Mouse (Mus musculus) forebrain, embryonic 16.5 days (tissue): Measurements from ENCODE around the gene Lgr6. TPM values are rescaled to one million over a fixed set of nuclear protein-coding genes. Genes with fewer than 3 reads are reported as not detected.

Experiments used
- ATAC-seq: fragments of 200-750 bp; cut with Nextera tagmentation; 2 replicates; pipeline ENCODE4 v1.8.0; 2017; ENCODE audit warnings: mild to moderate bottlenecking, moderate library complexity
- H3K27ac ChIP-seq: fragments of 300-500 bp; sonication (generic); 2 replicates; pipeline ENCODE4 v1.5.1; 2014; ENCODE audit warnings: low read length, control low read depth
- H3K27me3 ChIP-seq: fragments of 300-500 bp; sonication (generic); replicated peaks from 2 replicates; pipeline ENCODE4 v1.6.1; 2014; ENCODE audit warnings: low read length; ENCODE audit not compliant: control insufficient read depth, insufficient read depth
- H3K36me3 ChIP-seq: fragments of 300-500 bp; sonication (generic); 2 replicates; pipeline ENCODE4 v1.6.1; 2014; ENCODE audit not compliant: control insufficient read depth, insufficient read depth
- H3K4me1 ChIP-seq: fragments of 300-500 bp; sonication (generic); replicated peaks from 2 replicates; pipeline ENCODE4 v1.6.1; 2014; ENCODE audit warnings: low read length; ENCODE audit not compliant: control insufficient read depth, insufficient read depth
- H3K4me2 ChIP-seq: fragments of 300-500 bp; sonication (generic); 2 replicates; pipeline ENCODE4 v1.6.1; 2014; ENCODE audit warnings: mild to moderate bottlenecking, low read length, control low read depth
- H3K4me3 ChIP-seq: fragments of 300-500 bp; sonication (generic); replicated peaks from 2 replicates; pipeline ENCODE4 v1.5.1; 2014; ENCODE audit warnings: mild to moderate bottlenecking, low read length, control low read depth
- H3K9ac ChIP-seq: fragments of 300-500 bp; sonication (generic); replicated peaks from 2 replicates; pipeline ENCODE4 v1.6.1; 2014; ENCODE audit warnings: low read depth, low read length, control low read depth
- H3K9me3 ChIP-seq: fragments of 300-500 bp; sonication (generic); 2 replicates; pipeline ENCODE4 v1.6.1; 2016; ENCODE audit warnings: low read length; ENCODE audit not compliant: control insufficient read depth
- WGBS: fragments of 180-500 bp; shearing (Covaris S2); extraction: QIAGEN DNeasy Blood & Tissue Kit; methylation state at CpG from one replicate; pipeline ENCODE4 v1.1.7; 2014; 5-methylcytosine and 5-hydroxymethylcytosine counted together
- polyA plus RNA-seq: library from polyadenylated mRNA; unstranded; fragments of >200 nt; fragmentation: Nextera tagmentation; extraction: Ambion mirVana; gene quantifications from 2 replicates; pipeline ENCODE4 v1.2.1, GENCODE M21; 2015

Gene Lgr6
- polyA plus RNA-seq, 1 experiment from 2014 or later, result 0.60 TPM

DNA sequence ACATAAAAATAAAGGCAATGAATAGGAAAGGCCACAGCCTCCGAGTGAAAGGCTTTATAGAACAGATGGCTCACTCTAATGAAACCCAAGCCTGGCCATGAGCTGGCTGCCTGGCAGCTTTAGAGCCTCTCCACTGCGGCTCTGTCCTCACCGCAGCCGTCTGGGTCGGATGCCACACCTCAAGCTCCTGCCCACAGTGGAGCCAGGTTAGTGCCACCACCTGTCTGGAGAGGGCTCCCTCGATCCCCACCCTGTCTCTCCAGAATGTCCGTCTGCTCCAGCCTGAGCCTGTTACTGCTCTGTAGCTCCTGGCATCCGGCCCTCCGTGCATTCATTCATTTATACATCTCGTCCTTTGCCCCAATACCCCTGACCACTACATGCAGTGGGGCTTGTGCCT is 15.4 kb downstream of the Lgr6 start:
- 0 out of 2 replicates have a peak, but pooled peaks have one; percentile 18 for ATAC-seq
- 70% methylated on average over 10 of the region's 10 CpGs for WGBS
- H3K27me3 ChIP-seq, result no peaks in the 10 kb centered on the region; the same call in none of the 2 replicates

DNA sequence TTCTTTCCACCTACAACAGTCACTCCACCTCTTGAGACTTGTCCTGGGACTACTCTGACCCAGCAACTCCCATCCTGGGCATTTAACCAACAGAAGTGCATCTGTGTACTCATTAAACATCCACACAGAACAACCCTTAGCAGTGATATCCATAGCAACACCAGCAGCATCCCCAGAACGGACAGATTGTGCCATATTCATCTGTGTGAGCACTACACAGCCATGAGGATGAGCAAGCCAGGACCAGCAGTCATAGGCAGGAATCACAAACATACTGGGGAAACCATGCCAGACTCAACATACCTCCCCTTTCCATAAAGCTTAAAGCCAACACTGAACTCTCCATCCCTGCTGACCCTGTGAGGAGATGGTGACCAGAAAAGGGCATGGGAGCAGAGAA is 17.7 kb downstream of the Lgr6 start:
- no peaks in the 10 kb centered on the region for H3K4me1 ChIP-seq
- H3K9me3 ChIP-seq, result no peaks in the 10 kb centered on the region
- H3K27ac ChIP-seq, result no peak overlapping the region
- H3K27me3 ChIP-seq, result no peaks in the 10 kb centered on the region; the same call in none of the 2 replicates
- H3K36me3 ChIP-seq, result no peaks in the 10 kb centered on the region
- no peak overlapping the region for H3K4me3 ChIP-seq
- ATAC-seq, result no peak
- H3K4me2 ChIP-seq, result no peak overlapping the region
- no peak overlapping the region for H3K9ac ChIP-seq
- 53% methylated on average over 1 of the region's 1 CpGs for WGBS

More for the DNA sequence above, 15.4 kb downstream of the Lgr6 start:
- H3K4me3 ChIP-seq, result no peak overlapping the region
- no peaks in the 10 kb centered on the region for H3K4me1 ChIP-seq
- no peak overlapping the region for H3K9ac ChIP-seq
- no peaks in the 10 kb centered on the region for H3K9me3 ChIP-seq
- H3K27ac ChIP-seq, result no peak overlapping the region
- no peak overlapping the region for H3K4me2 ChIP-seq
- H3K36me3 ChIP-seq, result no peaks in the 10 kb centered on the region

DNA sequence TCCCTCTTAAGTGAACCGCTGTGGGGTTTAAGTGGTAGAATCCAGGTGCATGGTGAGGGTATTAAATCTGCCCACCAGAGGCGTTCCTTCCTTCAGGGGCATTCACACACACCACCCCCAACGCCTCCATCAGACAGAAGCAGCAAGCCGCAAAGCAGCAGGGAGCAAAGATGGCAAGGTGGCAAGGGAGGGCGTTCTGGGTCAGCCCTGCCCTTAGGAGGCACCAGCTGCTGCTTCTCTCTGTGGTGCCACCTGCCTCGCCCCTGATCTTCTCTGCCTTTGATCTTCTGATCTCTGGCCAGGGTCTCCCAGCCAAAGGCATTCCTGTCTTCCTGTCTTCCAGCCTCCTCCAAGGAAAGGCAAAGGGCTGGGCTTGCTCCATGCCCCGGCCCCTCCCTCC is 19.1 kb downstream of the Lgr6 start:
- 38% methylated on average over 7 of the region's 7 CpGs for WGBS
- ATAC-seq, result no peak
- no peak overlapping the region for H3K4me3 ChIP-seq
- no peaks in the 10 kb centered on the region for H3K9me3 ChIP-seq
- H3K27me3 ChIP-seq, result no peaks in the 10 kb centered on the region; the same call in none of the 2 replicates
- no peak overlapping the region for H3K4me2 ChIP-seq
- no peak overlapping the region for H3K9ac ChIP-seq
- H3K27ac ChIP-seq, result no peak overlapping the region
- H3K36me3 ChIP-seq, result no peaks in the 10 kb centered on the region
- H3K4me1 ChIP-seq, result no peaks in the 10 kb centered on the region

DNA sequence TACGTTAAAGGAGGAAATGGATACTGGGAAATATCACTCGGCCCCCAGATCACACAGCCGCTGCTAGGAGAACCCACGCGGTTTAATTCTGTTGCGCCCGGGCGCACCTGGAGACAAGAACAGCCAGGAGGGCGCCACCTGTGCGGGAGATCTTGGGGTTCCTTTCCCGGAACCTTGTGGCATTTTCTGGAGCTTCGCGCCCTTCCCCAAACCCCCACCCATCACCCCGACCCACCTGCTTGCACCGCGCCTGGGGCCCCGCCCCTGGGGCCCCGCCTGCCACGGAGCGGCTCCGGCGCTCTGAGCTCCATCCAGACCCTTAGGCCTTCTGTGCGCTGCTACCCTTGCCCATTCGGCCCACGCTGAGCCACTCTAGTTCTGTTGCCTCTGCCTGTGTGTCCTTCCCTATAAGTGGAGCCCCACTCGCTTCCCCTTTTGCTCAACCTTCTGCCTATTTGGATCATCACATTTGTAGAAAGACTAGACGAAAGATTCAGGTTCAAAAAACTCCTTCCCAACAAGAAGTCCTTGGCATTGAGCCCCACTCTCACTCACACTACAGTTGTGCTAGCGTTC is 19.7 kb downstream of the Lgr6 start:
- no peak overlapping the region for H3K4me3 ChIP-seq
- H3K27me3 ChIP-seq, result no peaks in the 10 kb centered on the region; the same call in none of the 2 replicates
- H3K9me3 ChIP-seq, result no peaks in the 10 kb centered on the region
- H3K27ac ChIP-seq, result no peak overlapping the region
- no peak overlapping the region for H3K9ac ChIP-seq
- no peak overlapping the region; the same call in 1 of the 2 replicates for H3K4me2 ChIP-seq
- ATAC-seq, result no peak
- 19% methylated on average over 28 of the region's 28 CpGs for WGBS
- no peaks in the 10 kb centered on the region for H3K36me3 ChIP-seq
- no peaks in the 10 kb centered on the region for H3K4me1 ChIP-seq

DNA sequence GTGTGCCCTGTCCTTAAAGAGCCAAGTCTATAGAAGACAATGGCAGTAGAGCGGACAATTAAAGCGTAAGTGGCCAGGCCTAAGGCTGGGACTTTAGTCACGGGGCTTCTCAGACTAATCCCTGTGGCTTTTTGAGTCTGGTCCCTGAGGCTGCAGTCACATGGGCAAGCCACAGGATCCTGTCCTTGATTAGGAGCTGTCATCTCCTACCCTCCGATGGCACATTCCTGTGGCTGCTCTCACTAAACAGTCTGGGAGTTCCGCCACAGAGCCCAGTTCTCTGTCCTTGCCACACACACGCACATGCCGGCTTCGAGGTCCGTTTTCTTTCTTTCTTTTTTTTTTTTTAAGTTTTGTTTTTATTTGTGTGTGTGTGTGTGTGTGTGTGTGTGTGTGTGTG is 21.6 kb downstream of the Lgr6 start:
- H3K4me2 ChIP-seq, result no peak overlapping the region
- H3K27ac ChIP-seq, result no peak overlapping the region
- H3K4me1 ChIP-seq, result no peaks in the 10 kb centered on the region
- no peak overlapping the region for H3K4me3 ChIP-seq
- H3K27me3 ChIP-seq, result no peaks in the 10 kb centered on the region; the same call in none of the 2 replicates
- WGBS, result 53% methylated on average over 9 of the region's 9 CpGs
- H3K9ac ChIP-seq, result no peak overlapping the region
- H3K9me3 ChIP-seq, result no peaks in the 10 kb centered on the region
- no peaks in the 10 kb centered on the region for H3K36me3 ChIP-seq
- no peak for ATAC-seq

DNA sequence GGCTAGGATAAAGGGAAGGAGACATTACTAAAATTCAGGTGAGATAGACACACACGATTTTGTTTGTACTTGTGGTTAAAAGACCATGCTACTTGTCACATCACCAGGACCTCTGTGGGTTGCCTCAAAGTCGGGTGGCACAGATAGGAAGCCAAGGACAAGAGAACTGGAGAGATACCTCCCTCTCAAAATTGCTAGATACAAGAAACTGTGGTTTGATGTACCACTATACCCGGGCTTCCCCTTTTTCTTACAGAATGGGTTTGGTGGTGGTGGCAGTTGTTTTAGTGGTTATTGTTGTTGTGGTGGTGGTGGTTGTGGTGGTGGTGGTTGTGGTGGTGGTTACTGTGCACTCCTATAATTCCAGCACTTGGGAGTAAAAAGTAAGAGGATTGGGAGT is 22.8 kb downstream of the Lgr6 start:
- Histone ChIP-seq H3K4me1 (no peaks in the 10 kb centered on the region), H3K9me3 (no peaks in the 10 kb centered on the region), H3K27ac (no peak overlapping the region), H3K4me2 (no peak overlapping the region), H3K27me3 (peaks cover 2% of the 10 kb centered on the region), H3K36me3 (no peaks in the 10 kb centered on the region), H3K9ac (no peak overlapping the region), H3K4me3 (no peak overlapping the region)
- WGBS, result 78% methylated on average over 3 of the region's 3 CpGs
- ATAC-seq, result no peak

DNA sequence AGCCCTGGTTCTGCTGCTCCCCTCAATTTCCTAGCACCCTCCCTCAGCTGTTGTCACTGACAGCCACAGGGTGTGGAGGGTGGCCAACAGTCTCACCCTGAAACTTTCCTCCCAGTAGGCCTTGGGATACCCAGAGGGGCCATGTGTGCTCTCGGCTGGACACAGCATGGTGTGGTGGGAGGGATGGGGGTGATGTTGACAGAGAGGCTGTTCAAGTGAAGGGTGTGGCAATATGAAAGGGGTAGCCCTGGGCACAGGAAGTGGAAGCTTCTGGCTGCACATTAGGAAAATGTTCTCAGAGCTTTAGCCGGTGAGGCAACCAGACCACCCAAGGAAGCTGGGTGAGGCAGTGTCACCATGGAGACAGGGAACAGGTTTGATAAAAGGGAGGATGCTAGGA is 26.1 kb downstream of the Lgr6 start:
- 0 out of 2 replicates have a peak, but pooled peaks cover 2% of the 10 kb centered on the region for H3K27me3 ChIP-seq
- H3K4me2 ChIP-seq, result no peak overlapping the region
- 0 out of 2 replicates have a peak, but pooled peaks cover 3% of the 10 kb centered on the region for H3K9me3 ChIP-seq
- no peak overlapping the region for H3K9ac ChIP-seq
- no peak overlapping the region for H3K27ac ChIP-seq
- ATAC-seq, result no peak
- no peaks in the 10 kb centered on the region for H3K36me3 ChIP-seq
- H3K4me3 ChIP-seq, result no peak overlapping the region
- peaks cover 2% of the 10 kb centered on the region; the same call in 1 of the 2 replicates for H3K4me1 ChIP-seq
- 43% methylated on average over 2 of the region's 2 CpGs for WGBS

DNA sequence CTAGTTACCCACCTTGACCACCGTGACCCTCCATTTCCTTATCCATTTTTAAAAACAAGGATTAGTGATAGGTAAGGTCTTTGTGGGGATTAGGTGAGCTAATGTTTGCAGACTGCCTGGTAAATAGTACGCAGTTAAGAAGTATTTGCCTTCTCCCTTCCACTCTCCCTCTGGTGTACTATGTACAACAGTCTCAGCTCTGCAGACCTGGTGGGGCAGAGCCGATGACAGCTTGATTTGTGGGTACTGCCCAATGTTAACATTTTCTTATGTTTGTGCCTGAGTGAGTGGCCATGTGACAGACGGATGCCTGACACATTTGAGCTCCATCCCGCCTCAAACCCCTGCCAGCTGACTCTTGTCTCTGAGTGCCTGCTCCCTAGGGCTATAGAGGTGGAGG is 28.6 kb downstream of the Lgr6 start:
- Histone ChIP-seq H3K4me3 (no peak overlapping the region), H3K9ac (no peak overlapping the region), H3K36me3 (no peaks in the 10 kb centered on the region), H3K9me3 (0 out of 2 replicates have a peak, but pooled peaks cover 3% of the 10 kb centered on the region), H3K27ac (no peak overlapping the region), H3K27me3 (0 out of 2 replicates have a peak, but pooled peaks cover 2% of the 10 kb centered on the region), H3K4me1 (peaks cover 2% of the 10 kb centered on the region), H3K4me2 (no peak overlapping the region)
- WGBS, result 54% methylated on average over 5 of the region's 5 CpGs
- no peak for ATAC-seq

DNA sequence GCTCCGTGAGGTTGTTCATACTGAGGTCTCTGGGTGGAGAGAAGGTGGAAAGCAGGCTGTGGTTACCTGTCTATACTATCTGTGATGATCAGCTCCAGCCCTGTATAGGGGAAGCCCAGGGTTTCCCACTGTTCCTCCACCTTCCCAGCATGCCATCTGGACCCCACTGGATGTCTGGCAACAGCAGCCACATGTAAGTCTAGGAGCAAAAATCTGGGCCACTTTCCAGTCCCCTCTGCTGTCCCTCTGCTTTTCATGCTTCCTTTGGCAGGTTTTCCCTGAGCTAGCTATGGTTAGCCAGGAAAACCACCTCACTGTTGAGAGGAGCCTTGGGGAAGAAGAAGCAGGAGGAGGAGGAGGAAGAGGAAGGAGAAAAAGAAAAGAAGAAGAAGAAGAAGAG is 29.8 kb downstream of the Lgr6 start:
- Histone ChIP-seq H3K27me3 (0 out of 2 replicates have a peak, but pooled peaks cover 2% of the 10 kb centered on the region), H3K9ac (no peak overlapping the region), H3K4me3 (no peak overlapping the region), H3K4me1 (peaks cover 2% of the 10 kb centered on the region), H3K4me2 (no peak overlapping the region), H3K36me3 (no peaks in the 10 kb centered on the region), H3K9me3 (0 out of 2 replicates have a peak, but pooled peaks cover 3% of the 10 kb centered on the region), H3K27ac (no peak overlapping the region)
- ATAC-seq, result no peak
- 91% methylated on average over 1 of the region's 1 CpGs for WGBS
